Mouse (Mus musculus): ENCODE results near the gene March6.

Gene March6

GRCm38 (mm10) chr15:31511795-31512194, 19.1 kb downstream of the March6 start:
- DNase-seq (ENCODE audit: low spot score in 2 of 2), result no peak

DNA sequence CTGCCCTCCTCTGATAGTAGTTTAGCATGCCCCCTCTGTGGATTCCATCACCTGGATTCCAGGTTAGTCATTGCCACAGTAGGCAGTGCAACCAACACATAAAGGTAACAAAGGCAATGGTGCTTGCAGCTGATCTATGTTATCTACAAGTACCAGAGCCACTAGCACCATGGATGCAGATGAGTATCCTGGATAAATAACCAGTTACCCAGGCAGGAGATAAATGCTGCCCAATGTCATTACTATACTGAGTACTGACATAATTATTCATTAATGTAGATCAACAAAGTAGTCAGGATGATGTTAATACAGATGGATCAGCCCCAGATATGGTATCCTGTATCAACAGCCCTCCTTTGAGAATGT, 19.5 kb downstream of the March6 start:
- DNase-seq (ENCODE audit: low spot score in 2 of 2), result no peak

DNA sequence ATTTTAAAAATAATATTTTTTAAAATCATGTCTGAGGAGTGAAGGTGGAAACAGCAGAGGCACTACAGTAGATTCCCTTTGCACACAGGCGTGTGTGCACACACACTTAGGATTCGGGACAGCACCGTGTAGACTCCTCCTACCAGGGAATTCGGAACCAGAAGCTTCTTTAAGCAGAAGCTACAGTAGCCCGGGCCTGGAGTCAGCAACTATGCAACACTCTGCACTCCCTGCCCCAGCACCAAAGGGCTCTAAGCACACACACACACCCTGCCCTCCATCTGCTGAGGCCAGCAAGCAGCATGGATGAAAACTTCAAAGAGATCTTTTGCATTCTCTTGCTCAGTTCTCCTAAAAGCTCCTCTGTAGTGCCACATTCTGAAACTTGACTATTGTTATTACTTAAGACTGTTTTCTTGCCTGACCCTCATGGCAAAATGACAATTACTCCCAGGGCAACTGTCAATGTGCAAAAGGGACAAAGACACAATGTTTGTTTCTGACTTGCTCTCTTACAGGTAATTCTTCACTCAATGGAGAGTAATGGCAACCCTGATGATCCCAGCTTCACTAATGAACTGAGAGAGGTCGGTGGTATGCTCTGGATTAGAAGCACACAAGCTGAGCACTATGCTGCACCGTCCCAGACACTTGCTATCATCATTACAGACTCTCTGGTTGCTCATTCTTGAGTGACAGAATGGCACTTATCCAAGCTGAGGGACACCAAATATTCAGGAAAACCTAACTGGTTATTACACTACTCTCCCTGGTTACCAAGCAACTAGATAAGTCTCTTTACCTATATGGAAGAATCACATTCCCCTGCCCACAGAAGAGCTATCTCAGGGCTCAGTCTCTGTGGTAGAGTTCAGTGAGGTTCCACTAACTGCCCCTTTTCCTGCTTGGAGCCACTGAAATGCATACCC, 20.1 kb downstream of the March6 start:
- no peak for DNase-seq (ENCODE audit: low spot score in 2 of 2)

- DNase-seq (ENCODE audit: low spot score in 2 of 2), result no peak
Measured at GRCm38 (mm10) chr15:31505082-31505481, 25.8 kb downstream of the March6 start.

GRCm38 (mm10) chr15:31503447-31503846, 27.4 kb downstream of the March6 start:
- no peak for DNase-seq (ENCODE audit: low spot score in 2 of 2)

GRCm38 (mm10) chr15:31502996-31503395, 27.9 kb downstream of the March6 start:
- DNase-seq (ENCODE audit: low spot score in 2 of 2), result no peak

- no peak for DNase-seq (ENCODE audit: low spot score in 2 of 2)
Measured at GRCm38 (mm10) chr15:31502313-31502712, 28.5 kb downstream of the March6 start.

- DNase-seq (ENCODE audit: low spot score in 2 of 2), result no peak
Measured at GRCm38 (mm10) chr15:31494803-31495202, 36.0 kb downstream of the March6 start.

DNA sequence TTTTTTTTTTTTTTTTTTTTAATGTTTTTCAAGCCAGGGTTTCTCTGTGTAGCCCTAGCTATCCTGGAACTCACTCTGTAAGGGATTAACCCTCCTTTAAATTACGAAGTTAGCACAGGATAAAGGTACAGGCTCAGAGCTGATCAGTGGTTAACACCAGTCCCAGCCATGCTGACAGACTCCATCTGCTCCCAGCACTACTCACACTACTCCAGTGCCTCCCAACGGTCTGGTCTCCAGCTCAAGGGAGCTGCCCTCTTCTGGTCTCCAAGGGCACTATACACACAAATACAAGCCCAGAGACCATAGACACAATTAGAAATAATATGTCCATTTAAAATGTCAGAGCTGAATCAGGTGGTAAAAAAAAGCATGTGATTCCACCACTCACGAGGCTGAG, 36.5 kb downstream of the March6 start:
- no peak for DNase-seq (ENCODE audit: low spot score in 2 of 2)

DNA sequence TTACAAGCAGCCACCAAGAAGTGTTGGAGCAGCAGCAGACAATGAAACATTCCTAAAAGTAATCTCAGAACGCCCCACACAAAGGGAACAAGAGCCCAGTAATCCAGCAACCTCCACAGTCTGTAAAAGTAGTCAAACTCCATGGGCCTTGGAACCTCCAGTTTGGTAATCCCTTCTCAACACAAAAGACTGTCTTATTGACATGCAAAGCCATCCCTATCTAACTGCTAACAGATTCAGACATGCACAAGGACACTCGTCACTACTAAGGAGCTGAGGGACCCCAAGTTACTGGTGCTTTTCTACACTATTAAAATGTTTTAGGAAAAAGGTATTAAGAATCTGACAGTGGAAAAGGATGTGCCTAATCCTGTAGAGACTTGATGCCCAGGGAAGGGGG, 43.4 kb downstream of the March6 start:
- DNase-seq (ENCODE audit: low spot score in 2 of 2), result no peak

DNA sequence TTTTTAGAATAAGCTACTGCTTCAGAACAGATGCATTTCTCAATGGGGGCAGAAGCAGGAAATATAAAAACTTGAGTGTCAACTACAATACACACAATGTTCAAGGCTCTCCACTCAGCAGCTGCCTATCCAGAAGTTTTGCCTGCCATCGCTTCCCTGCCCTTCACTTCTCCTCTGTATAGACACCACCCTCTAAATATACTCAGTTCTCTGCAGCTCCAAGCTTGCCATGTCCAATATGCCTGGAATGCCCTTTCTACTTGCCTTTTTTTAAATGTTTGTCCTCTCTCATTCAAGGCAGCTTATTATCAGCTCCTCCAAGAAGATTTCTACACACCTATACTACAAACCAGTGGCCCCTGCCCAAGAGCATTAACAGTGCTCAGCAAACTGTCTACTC, 54.2 kb downstream of the March6 start:
- no peak for DNase-seq (ENCODE audit: low spot score in 2 of 2)

- DNase-seq (ENCODE audit: low spot score in 2 of 2), result no peak
Measured at GRCm38 (mm10) chr15:31472645-31473574, 57.9 kb downstream of the March6 start.

DNA sequence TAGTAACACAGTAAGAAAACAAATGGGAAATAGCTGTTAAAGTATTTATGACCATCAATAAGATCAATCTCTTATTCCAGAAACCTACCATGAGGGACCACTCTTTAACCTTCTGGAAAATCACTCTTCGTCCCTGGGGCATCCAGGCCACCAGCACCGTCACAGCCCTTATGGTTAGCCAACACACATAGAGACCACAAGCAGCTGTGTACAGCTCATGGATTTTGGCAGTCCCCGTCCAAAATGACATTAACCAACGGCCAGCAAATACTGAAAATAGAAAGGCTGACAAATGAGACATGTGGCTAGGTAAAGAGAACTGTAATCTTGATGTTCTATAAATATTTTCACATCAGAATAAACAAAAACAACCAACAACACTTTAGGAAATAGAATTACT, 59.3 kb downstream of the March6 start:
- DNase-seq (ENCODE audit: low spot score in 2 of 2), result no peak

- no peak for DNase-seq (ENCODE audit: low spot score in 2 of 2)
Measured at GRCm38 (mm10) chr15:31469497-31469896, 61.4 kb downstream of the March6 start.

GRCm38 (mm10) chr15:31468806-31469205, 62.0 kb downstream of the March6 start:
- no peak for DNase-seq (ENCODE audit: low spot score in 2 of 2)

- no peak for DNase-seq (ENCODE audit: low spot score in 2 of 2)
Measured at GRCm38 (mm10) chr15:31466749-31467148, 64.1 kb downstream of the March6 start.

DNA sequence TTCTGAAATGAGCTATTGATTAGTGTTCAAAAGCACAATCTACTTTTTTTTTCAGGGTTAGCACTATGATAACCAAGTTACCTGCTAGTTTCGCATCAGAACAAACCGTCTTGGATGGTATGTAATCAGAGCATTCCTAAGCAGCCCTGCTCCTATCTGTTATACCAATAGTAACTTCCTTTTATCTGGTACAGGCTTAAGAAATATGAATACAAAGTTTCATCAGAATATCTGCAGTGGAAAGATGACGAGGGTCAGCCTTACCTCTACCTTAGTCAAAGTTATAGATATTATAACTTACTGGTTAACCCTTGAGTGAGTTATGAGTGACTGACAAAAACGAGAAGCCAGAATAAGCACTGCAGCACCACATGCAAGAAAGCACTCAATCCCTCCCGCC, 64.6 kb downstream of the March6 start:
- no peak for DNase-seq (ENCODE audit: low spot score in 2 of 2)

DNA sequence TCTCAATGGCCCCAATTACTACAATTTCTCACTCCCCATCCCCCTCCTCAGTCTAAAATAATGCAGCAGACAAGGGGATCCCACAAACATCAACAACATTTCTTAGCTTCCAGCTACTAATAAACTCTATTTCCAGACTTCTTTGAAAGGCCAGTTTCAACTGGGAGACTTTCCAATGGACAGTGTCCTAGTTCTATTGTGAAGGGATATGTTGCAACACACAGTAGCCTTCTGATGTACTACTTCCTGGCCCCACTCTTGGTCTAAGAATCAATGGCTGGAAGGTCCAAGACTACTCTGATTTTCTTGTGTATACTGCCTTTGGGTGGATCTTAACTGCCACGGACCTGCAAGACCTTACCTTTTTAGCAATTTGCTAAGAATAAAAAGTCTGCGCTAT, 65.0 kb downstream of the March6 start:
- no peak for DNase-seq (ENCODE audit: low spot score in 2 of 2)

- DNase-seq (ENCODE audit: low spot score in 2 of 2), result no peak
Measured at GRCm38 (mm10) chr15:31460571-31460970, 70.3 kb downstream of the March6 start.

DNA sequence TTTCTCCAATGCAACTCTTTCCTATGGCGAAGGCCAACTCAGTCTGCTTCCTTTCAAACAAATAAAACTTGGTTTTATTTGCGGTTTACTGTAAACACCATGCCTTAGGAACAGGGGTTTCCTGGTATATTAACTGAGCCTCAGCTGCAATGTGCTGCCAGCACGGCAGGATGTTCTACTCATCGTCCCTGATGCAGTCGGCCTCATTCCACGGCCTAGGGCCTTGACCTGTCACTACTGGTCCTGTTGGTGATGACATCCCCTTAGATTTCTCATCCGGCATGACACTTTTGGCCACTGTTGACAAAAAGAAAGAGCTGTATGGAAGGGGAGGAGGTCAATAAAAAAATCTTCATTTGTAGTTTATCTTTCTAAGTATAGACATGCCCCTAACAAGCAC, 72.8 kb downstream of the March6 start:
- no peak for DNase-seq (ENCODE audit: low spot score in 2 of 2)

DNA sequence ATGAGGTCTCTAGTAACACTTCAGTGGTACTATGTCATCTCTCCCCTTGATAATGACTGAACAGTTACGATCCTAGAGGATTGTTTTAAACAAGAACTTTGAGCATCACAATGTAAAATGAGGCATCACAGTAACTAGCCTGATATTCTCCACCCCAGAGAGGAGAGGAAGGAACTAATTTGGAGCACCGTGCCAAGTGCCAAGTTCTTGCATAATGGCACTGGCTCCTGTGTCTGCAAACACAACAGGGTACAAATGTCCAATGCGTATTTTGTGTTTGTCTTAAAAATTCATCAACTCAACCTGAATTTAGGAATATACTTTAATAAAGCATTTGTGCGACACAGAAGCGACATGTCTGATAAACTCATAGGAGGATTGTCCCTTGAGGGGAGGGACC, 74.5 kb downstream of the March6 start:
- no peak for DNase-seq (ENCODE audit: low spot score in 2 of 2)

GRCm38 (mm10) chr15:31454861-31455295, 76.0 kb downstream of the March6 start:
- DNase-seq (ENCODE audit: low spot score in 2 of 2), result no peak

Data from right cerebral cortex, adult 2 months (tissue).